Mouse (Mus musculus) right cerebral cortex, postnatal 4 days (tissue): ENCODE results near the gene Acsf2.

Experiments used
- DNase-seq: peaks from one replicate; pipeline ENCODE4 v3.0.0-alpha.2; 2022

Acsf2 gene

GRCm38 (mm10) chr11:94546381-94546780, 55.3 kb downstream of the Acsf2 start:
- DNase-seq: no peak

- DNase-seq: no peak
Observed at GRCm38 (mm10) chr11:94544422-94544821, 57.2 kb downstream of the Acsf2 start.

GRCm38 (mm10) chr11:94543932-94544331, 57.7 kb downstream of the Acsf2 start:
- DNase-seq: peak; percentile 94

- DNase-seq: no peak
Observed at GRCm38 (mm10) chr11:94543344-94543743, 58.3 kb downstream of the Acsf2 start.

GRCm38 (mm10) chr11:94542400-94542799, 59.3 kb downstream of the Acsf2 start:
- DNase-seq: no peak

- no peak for DNase-seq
Observed at GRCm38 (mm10) chr11:94539761-94540160, 61.9 kb downstream of the Acsf2 start.

GRCm38 (mm10) chr11:94538733-94539292, 62.9 kb downstream of the Acsf2 start:
- DNase-seq: no peak

GRCm38 (mm10) chr11:94533171-94533570, 68.5 kb downstream of the Acsf2 start:
- DNase-seq: no peak

- no peak for DNase-seq
Observed at GRCm38 (mm10) chr11:94528879-94529278, 72.8 kb downstream of the Acsf2 start.

- DNase-seq: no peak
Observed at GRCm38 (mm10) chr11:94526171-94526879, 75.3 kb downstream of the Acsf2 start.

GRCm38 (mm10) chr11:94521219-94521843, 80.3 kb downstream of the Acsf2 start, which contains the start of gene Mycbpap:
Gene Mycbpap, minus strand, starts transcription at chr11:94521742.
- DNase-seq: peak; percentile 62

GRCm38 (mm10) chr11:94513452-94513851, 88.2 kb downstream of the Acsf2 start:
- DNase-seq: no peak

- no peak for DNase-seq
Observed at GRCm38 (mm10) chr11:94508976-94509375, 92.7 kb downstream of the Acsf2 start.
